Mouse (Mus musculus) thymus, adult 18-20 months (tissue): ENCODE results near the gene Eef1e1.
"Not testable (repeated sequence)": the region's sequence is repeated elsewhere in the genome, so short reads cannot be mapped to it uniquely, and the experiment has no call there.

Source experiments
- DNase-seq, 2 experiments: peaks; one replicate each; pipeline ENCODE4 v3.0.0; 2022; ENCODE audit warnings: mixed read lengths in 2 of 2

The Eef1e1 gene

GRCm38 (mm10) chr13:38624292-38624902, 34.5 kb downstream of the Eef1e1 start:
- no peak for DNase-seq

DNA sequence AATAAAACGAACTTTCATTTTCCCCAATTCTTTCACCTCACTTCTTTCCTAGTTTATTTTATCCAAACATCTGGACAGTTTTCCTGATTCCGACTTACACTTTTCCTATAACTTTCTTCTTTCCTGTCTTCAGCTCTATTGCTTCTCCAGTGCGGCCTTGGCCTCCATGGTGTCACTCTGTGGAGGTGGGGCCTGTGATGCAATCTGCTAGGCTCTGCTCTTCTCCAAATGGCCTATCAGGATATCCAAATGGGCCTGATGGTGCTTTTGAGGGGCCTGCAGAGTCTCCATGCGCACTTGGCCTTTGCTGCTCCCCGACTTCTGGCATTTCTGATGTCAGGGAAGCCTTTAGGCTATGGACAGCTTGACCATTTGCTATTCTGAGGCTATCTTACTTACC, 35.6 kb downstream of the Eef1e1 start:
- no peak for DNase-seq

DNA sequence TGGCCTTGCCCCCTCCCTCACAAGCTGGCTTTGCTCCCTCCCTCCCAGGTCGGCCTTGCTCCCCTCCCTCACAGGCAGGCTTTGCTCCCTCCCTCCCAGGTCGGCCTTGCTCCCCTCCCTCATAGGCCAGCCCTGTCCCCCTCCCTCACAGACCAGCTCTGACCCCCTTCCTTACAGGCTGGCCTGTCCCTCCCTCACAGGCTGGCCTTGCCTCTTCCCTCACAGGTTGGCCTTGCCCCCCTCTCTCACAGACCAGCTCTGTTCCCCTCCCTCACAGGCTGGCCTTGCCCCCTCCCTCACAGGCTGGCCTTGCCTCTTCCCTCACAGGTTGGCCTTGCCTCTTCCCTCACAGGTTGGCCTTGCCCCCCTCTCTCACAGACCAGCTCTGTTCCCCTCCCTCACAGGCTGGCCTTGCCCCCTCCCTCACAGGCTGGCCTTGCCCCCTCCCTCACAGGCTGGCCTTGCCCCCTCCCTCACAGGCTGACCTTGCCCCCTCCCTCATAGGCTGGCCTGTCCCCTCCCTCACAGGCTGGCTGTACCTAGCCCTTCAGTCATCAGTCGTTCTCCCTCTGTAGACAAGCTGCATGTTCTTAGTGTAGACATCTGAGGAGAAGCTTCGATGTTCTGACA, 40.7 kb downstream of the Eef1e1 start:
- not testable (repeated sequence) for DNase-seq

DNA sequence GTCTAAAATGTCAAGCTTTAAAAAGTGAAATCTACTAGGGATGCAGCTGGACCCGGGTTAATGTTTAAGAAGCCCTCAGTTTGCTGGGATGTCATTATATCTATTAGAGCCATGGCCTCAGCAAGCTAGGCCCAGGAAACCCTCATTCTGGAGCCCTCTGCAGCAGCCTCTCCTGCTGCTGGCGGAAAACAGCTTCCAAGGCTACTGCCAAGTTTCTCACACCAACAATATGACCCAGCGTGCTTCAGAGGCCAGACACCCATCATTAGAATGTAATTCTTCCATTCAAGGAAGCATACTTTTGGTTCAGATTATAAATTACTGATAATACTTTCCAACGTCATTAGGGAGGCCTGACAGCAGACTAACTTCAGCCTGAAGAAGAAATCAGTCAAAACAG, 42.0 kb downstream of the Eef1e1 start:
- no peak for DNase-seq

- no peak for DNase-seq
Observed at GRCm38 (mm10) chr13:38615656-38616055, 43.2 kb downstream of the Eef1e1 start.

DNA sequence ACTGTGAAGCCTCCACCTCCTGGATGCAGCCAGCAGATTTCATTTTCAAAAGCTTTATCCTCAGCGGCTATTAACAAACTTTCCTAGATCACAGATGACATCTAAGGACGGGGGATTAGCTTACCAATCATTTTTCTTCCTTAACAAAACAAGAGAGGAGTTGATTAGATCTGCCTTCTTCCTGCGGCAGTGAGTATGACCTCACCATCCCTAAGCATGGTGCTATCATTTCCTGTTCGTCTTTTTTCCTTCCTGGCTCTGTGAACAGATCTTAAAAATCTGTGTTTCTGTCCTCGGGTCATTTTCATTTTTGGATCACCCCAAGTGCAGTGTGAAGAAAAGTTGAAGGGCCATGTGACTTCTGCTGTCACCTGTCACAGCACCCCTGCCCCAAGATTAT, 44.6 kb downstream of the Eef1e1 start:
- no peak for DNase-seq

DNA sequence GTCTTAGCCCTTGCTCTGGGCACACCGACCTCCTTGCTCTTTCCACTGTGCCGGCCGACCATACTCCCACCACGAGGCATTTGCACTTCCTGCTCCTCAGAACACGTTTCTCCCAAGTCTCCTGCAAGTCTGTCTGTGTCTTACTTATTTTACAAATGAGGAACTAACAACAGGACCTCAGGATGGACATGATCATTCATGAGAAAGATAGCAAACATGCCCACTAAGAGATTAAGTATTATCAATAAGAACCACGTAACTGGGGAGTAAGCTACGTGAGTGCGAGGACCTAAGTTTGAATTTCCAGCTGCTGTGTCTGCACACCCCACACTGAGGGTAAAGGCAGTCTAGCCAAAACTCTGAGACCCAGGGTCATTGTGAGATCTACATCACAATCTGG, 45.3 kb downstream of the Eef1e1 start:
- no peak for DNase-seq

DNA sequence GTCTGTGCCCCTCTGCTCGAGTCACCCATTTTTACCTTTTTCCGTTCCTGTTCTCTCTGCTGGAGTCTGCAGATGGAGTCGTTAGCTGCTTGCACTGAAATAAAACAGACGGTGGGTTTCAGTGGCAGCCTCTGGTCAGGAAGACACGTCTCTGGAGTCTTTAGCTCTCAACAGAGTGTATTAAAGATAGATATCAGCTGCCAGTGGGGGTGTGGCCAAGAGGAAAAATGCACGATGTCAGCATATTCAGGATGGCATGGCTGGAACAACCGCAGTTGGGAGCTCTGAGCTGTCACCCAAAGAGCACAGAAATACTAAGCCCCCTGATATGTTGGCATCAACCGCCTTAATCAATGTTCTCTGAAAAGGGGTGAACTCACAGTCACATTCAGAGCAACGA, 46.2 kb downstream of the Eef1e1 start:
- no peak for DNase-seq

DNA sequence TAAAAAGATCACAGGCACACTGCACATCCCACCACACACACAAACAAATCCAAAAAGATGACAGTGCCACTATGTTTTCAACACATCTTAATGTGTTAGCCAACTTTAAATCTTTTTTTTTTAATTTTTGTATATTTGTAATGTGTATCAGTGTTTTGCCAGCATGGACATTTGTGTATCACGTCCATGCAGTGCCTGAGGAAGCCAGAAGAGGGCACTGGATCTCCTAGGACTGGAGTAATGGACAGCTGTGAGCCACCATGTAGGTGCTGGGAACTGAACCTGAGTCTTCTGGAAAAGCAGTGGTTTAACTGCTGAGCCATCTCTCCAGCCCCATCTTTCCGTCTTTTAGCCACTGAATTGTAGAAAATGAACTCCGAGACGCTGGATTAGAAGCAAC, 46.7 kb downstream of the Eef1e1 start:
- no peak for DNase-seq

- no peak for DNase-seq
Observed at GRCm38 (mm10) chr13:38610336-38610735, 48.5 kb downstream of the Eef1e1 start.

- no peak for DNase-seq
Observed at GRCm38 (mm10) chr13:38607130-38607529, 51.7 kb downstream of the Eef1e1 start.

DNA sequence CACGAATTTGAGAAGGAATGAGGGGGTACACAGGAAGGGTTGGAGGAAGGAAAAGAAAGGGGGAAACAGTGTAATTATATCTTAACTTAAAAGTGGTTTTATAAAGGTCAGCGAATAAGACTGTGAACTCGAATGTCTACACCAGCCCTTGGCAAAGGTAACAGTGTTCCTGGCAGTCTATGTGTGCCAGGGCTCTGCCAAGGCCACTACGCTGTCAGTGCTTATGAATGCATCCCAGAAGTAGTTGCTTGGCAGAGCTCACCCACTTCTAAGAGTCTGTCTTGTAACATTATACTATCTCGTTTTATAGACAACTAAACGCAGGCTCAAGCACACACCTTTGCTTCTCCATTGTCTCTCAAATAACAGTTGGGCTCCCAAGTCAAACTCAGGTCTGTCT, 53.5 kb downstream of the Eef1e1 start:
- DNase-seq, result no peak

- DNase-seq, result no peak
Observed at GRCm38 (mm10) chr13:38602966-38603365, 55.9 kb downstream of the Eef1e1 start.

GRCm38 (mm10) chr13:38602243-38602832, 56.5 kb downstream of the Eef1e1 start:
- DNase-seq, result no peak

- no peak for DNase-seq
Observed at GRCm38 (mm10) chr13:38600811-38601210, 58.0 kb downstream of the Eef1e1 start.

- DNase-seq, result no peak
Observed at GRCm38 (mm10) chr13:38597076-38597475, 61.8 kb downstream of the Eef1e1 start.

DNA sequence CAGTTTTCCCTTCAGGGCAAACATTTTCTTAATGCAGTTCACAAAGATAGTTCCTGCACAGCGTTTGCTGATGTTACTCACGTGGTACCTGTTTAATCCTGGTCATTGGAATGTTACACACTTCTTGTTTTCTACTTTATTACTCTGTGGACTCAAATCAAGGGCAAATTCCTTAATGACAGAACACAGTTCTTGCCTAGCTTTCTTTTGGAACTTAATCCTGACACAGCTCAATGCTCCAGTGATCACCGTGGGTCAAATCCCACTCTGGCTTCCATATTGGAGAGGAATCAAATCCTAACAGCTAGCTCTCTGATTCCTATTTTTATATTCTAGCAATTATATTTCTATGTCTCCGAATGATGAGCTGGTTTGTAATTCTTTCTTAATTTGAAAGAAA, 62.4 kb downstream of the Eef1e1 start:
- DNase-seq, result no peak
